Mouse (Mus musculus): ENCODE results near the gene Camk2d.

- no peak for TF ChIP-seq POLR2A (IDR thresholded peaks at IDR 0.05; ENCODE audit: borderline replicate concordance, control insufficient read depth, low read depth, low read length)
- no peak for TF ChIP-seq CTCF (IDR thresholded peaks at IDR 0.05; ENCODE audit: control insufficient read depth, insufficient read depth, low read length)
Observed at GRCm38 (mm10) chr3:126563646-126564045, 32.5 kb upstream of the Camk2d start.
